Mouse (Mus musculus): ENCODE data around the gene Rnf130.

- TF ChIP-seq CTCF (IDR thresholded peaks at IDR 0.05; ENCODE audit: borderline replicate concordance, insufficient read depth, low read length) (no peak), POLR2A (IDR thresholded peaks at IDR 0.05; ENCODE audit: low read depth, low read length) (no peak)
Observed at GRCm38 (mm10) chr11:50099692-50100091, 74.5 kb downstream of the Rnf130 start.

Data from embryonic fibroblast, embryonic 13.5 days (primary cell).